Mouse (Mus musculus): ENCODE results near the gene Vav3.

Gene Vav3

GRCm38 (mm10) chr3:109340274-109341070 lies at the start of gene Vav3:
TSS of gene Vav3 (plus strand) at chr3:109340653.
- DNase-seq (ENCODE audit: low spot score), result no peak

- DNase-seq (ENCODE audit: low spot score), result no peak
Observed at GRCm38 (mm10) chr3:109298857-109299256, 41.6 kb upstream of the Vav3 start.

- DNase-seq (ENCODE audit: low spot score), result no peak
Observed at GRCm38 (mm10) chr3:109299303-109300074, 41.0 kb upstream of the Vav3 start.

- DNase-seq (ENCODE audit: low spot score), result no peak
Observed at GRCm38 (mm10) chr3:109302059-109302458, 38.4 kb upstream of the Vav3 start.

GRCm38 (mm10) chr3:109307406-109307805 lies 33.0 kb upstream of the Vav3 start:
- no peak for DNase-seq (ENCODE audit: low spot score)

GRCm38 (mm10) chr3:109308468-109308867 lies 32.0 kb upstream of the Vav3 start:
- DNase-seq (ENCODE audit: low spot score), result no peak

- DNase-seq (ENCODE audit: low spot score), result no peak
Observed at GRCm38 (mm10) chr3:109309317-109310265, 30.9 kb upstream of the Vav3 start.

- no peak for DNase-seq (ENCODE audit: low spot score)
Observed at GRCm38 (mm10) chr3:109311172-109311824, 29.2 kb upstream of the Vav3 start.

GRCm38 (mm10) chr3:109311875-109312274 lies 28.6 kb upstream of the Vav3 start:
- no peak for DNase-seq (ENCODE audit: low spot score)

- DNase-seq (ENCODE audit: low spot score), result no peak
Observed at GRCm38 (mm10) chr3:109313501-109313900, 27.0 kb upstream of the Vav3 start.

GRCm38 (mm10) chr3:109322225-109322624 lies 18.2 kb upstream of the Vav3 start:
- no peak for DNase-seq (ENCODE audit: low spot score)

GRCm38 (mm10) chr3:109323447-109324300 lies 16.8 kb upstream of the Vav3 start:
- DNase-seq (ENCODE audit: low spot score), result no peak

GRCm38 (mm10) chr3:109327128-109327527 lies 13.3 kb upstream of the Vav3 start:
- no peak for DNase-seq (ENCODE audit: low spot score)

- DNase-seq (ENCODE audit: low spot score), result no peak
Observed at GRCm38 (mm10) chr3:109332755-109333154, 7.7 kb upstream of the Vav3 start.

GRCm38 (mm10) chr3:109335470-109335869 lies 5.0 kb upstream of the Vav3 start:
- no peak for DNase-seq (ENCODE audit: low spot score)

- DNase-seq (ENCODE audit: low spot score), result no peak
Observed at GRCm38 (mm10) chr3:109339290-109339689, 1.2 kb upstream of the Vav3 start.

GRCm38 (mm10) chr3:109339941-109340273 lies 546 bp upstream of the Vav3 start:
- DNase-seq (ENCODE audit: low spot score), result no peak

GRCm38 (mm10) chr3:109341071-109341480 lies 623 bp downstream of the Vav3 start:
- DNase-seq (ENCODE audit: low spot score), result no peak

- DNase-seq (ENCODE audit: low spot score), result no peak
Observed at GRCm38 (mm10) chr3:109341631-109342030, 1.2 kb downstream of the Vav3 start.

- no peak for DNase-seq (ENCODE audit: low spot score)
Observed at GRCm38 (mm10) chr3:109351956-109352684, 11.7 kb downstream of the Vav3 start.
